Mouse (Mus musculus): ENCODE results near the gene Nup214. TPM values are rescaled to one million over a fixed set of nuclear protein-coding genes. Genes with fewer than 3 reads are reported as not detected.

Gene Nup214
- 40.4 and 46.9 TPM in 2 replicates for polyA plus RNA-seq (2012; rRNA removed)

DNA sequence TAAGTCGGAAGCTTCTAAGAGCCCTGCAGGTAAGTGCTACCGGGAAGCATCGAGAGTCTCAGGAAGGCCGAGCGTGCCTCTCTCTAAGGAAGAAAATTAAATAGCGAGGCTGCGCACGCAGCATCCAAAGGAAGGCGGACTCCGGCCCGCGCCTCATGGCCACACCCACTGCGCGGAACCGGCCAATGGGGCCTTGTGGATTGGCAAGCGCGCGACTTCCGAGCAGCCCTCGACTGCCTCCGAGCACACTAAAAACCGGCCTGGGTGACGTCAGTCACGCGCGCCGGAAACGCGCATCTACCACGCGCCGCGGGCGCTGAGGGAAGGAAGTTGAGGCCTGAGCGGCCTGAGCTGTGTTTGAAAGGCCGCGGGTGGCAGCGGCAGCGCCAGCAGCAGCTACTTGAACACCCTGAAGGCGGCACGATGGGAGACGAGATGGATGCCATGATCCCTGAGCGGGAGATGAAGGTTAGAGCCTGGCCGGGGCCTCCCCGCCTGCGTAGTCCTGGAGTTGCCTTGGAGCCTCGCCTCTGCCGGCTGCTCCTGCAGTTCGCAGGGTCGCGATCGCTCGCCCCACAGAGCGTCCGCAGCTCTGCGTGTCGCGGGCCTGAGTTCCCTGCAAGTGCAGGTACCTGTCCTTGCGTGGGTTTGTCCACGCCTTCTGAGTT lies at the start of gene Nup214:
Gene Nup214, plus strand, starts transcription at position 296 of the 668 bp plus-strand sequence.

GRCm38 (mm10) chr2:31950058-31950871 lies 24.0 kb upstream of the Nup214 start, which contains the start of gene Aif1l:
TSS of gene Aif1l (plus strand) at chr2:31950139.

GRCm38 (mm10) chr2:32084111-32084871 lies 110.1 kb downstream of the Nup214 start, which contains the start of gene Fam78a:
TSS of gene Fam78a (minus strand) at chr2:32084857.

GRCm38 (mm10) chr2:32095351-32096121 lies 121.3 kb downstream of the Nup214 start, which contains the start of gene Plpp7:
TSS of gene Plpp7 (plus strand) at chr2:32095528.

Other genes starting within 250 kb of the Nup214 start
- gene Qrfp, start 163.9 kb upstream of the Nup214 start, polyA plus RNA-seq (2012; rRNA removed), result not detected in 2 replicates
- gene Fibcd1, start 128.4 kb upstream of the Nup214 start, polyA plus RNA-seq (2012; rRNA removed), result 0.05 and 0.08 TPM in 2 replicates
- 57.0 and 63.8 TPM in 2 replicates for gene Lamc3, start 87.1 kb upstream of the Nup214 start, polyA plus RNA-seq (2012; rRNA removed)
- gene Aif1l, start 24.3 kb upstream of the Nup214 start, polyA plus RNA-seq (2012; rRNA removed), result 41.5 and 74.9 TPM in 2 replicates
- gene Fam78a, start 110.4 kb downstream of the Nup214 start, polyA plus RNA-seq (2012; rRNA removed), result 20.4 and 35.3 TPM in 2 replicates
- 38.3 and 48.7 TPM in 2 replicates for gene Plpp7, start 121.1 kb downstream of the Nup214 start, polyA plus RNA-seq (2012; rRNA removed)
- 90.9 and 101 TPM in 2 replicates for gene Prrc2b, start 176.6 kb downstream of the Nup214 start, polyA plus RNA-seq (2012; rRNA removed)